Mouse (Mus musculus) spleen, adult 2 months (tissue): Measurements from ENCODE around the gene Ptprm. TPM values are rescaled to one million over a fixed set of nuclear protein-coding genes. Genes with fewer than 3 reads are reported as not detected.

Experiments
- DNase-seq, 2 experiments: peaks; one replicate each; pipeline versions ENCODE4 v3.0.0 to v3.0.0-alpha.2; 2012 to 2021; ENCODE audit warnings: low spot score in 2 of 2, low read depth in 1 of 2
- H3K27ac ChIP-seq: fragments of 200-500 bp; 2 replicates; pipeline ENCODE4 v1.5.1; 2012; ENCODE audit warnings: low read length, inconsistent platforms; ENCODE audit not compliant: insufficient read depth
- H3K27me3 ChIP-seq: fragments of 200-500 bp; 2 replicates; pipeline ENCODE4 v1.6.1; 2012; ENCODE audit warnings: mild to moderate bottlenecking, moderate library complexity, low read length, inconsistent platforms; ENCODE audit not compliant: control insufficient read depth, insufficient read depth
- H3K36me3 ChIP-seq: fragments of 200-500 bp; 2 replicates; pipeline ENCODE4 v1.6.1; 2012; ENCODE audit warnings: mild to moderate bottlenecking, low read length, inconsistent platforms; ENCODE audit not compliant: control insufficient read depth, insufficient read depth
- H3K4me1 ChIP-seq: fragments of 200-500 bp; 2 replicates; pipeline ENCODE4 v1.6.1; 2011; ENCODE audit warnings: inconsistent platforms; ENCODE audit not compliant: control insufficient read depth, insufficient read depth, insufficient read length
- H3K4me3 ChIP-seq: fragments of 200-500 bp; 2 replicates; pipeline ENCODE4 v1.5.1; 2011; ENCODE audit warnings: mild to moderate bottlenecking, inconsistent platforms; ENCODE audit not compliant: insufficient read depth, insufficient read length; ENCODE audit errors: extremely low read depth
- CTCF ChIP-seq: fragments of 200-500 bp; IDR thresholded peaks from 2 replicates; pipeline ENCODE4 v1.5.1; 2011; ENCODE audit warnings: mild to moderate bottlenecking, inconsistent platforms; ENCODE audit not compliant: insufficient read depth, insufficient read length, insufficient replicate concordance; ENCODE audit errors: extremely low read depth
- POLR2A ChIP-seq: fragments of 200-500 bp; IDR thresholded peaks from 2 replicates; pipeline ENCODE4 v1.6.1; 2011; ENCODE audit warnings: low read depth, low read length, inconsistent platforms
- WGBS: fragments of 180-500 bp; shearing (Covaris S2); methylation state at CpG from one replicate; pipeline ENCODE4 v1.1.7; 2018; 5-methylcytosine and 5-hydroxymethylcytosine counted together
- polyA plus RNA-seq: library from polyadenylated mRNA; depleted of rRNA; stranded (reverse); fragments of >200 nt; gene quantifications from 2 replicates; pipeline ENCODE4 v1.2.3, GENCODE M21; 2012

The Ptprm gene
- polyA plus RNA-seq, 1 experiment = 5.0 TPM

GRCm38 (mm10) chr17:66754208-66754865 is 599.9 kb downstream of the Ptprm start:
- no peaks in the 10 kb centered on the region for H3K4me1 ChIP-seq
- H3K4me3 ChIP-seq = no peak overlapping the region
- H3K27ac ChIP-seq = no peak overlapping the region
- WGBS = 89% methylated on average over 9 of the region's 9 CpGs
- no peak for TF ChIP-seq POLR2A
- TF ChIP-seq CTCF = no peak
- no peaks in the 10 kb centered on the region for H3K36me3 ChIP-seq
- DNase-seq = no peak
- no peaks in the 10 kb centered on the region for H3K27me3 ChIP-seq

- no peak for DNase-seq
- Histone ChIP-seq H3K27me3 (no peaks in the 10 kb centered on the region), H3K4me3 (no peak overlapping the region), H3K4me1 (no peaks in the 10 kb centered on the region), H3K36me3 (no peaks in the 10 kb centered on the region), H3K27ac (no peak overlapping the region)
- TF ChIP-seq POLR2A (no peak), CTCF (no peak)
- WGBS = 94% methylated on average over 8 of the region's 8 CpGs
These were observed 602.5 kb downstream of the Ptprm start for GRCm38 (mm10) chr17:66751746-66752145.

- 69% methylated on average over 4 of the region's 4 CpGs for WGBS
These were observed 603.6 kb downstream of the Ptprm start for GRCm38 (mm10) chr17:66750481-66751206.

GRCm38 (mm10) chr17:66749976-66750375 is 604.3 kb downstream of the Ptprm start:
- TF ChIP-seq POLR2A = no peak
- no peak for TF ChIP-seq CTCF
- H3K4me3 ChIP-seq = no peak overlapping the region
- H3K4me1 ChIP-seq = no peaks in the 10 kb centered on the region
- 87% methylated on average over 7 of the region's 7 CpGs for WGBS
- no peak for DNase-seq
- no peaks in the 10 kb centered on the region for H3K27me3 ChIP-seq
- H3K27ac ChIP-seq = no peak overlapping the region
- no peaks in the 10 kb centered on the region for H3K36me3 ChIP-seq

More at GRCm38 (mm10) chr17:66750481-66751206, 603.6 kb downstream of the Ptprm start:
- no peak overlapping the region for H3K27ac ChIP-seq
- H3K4me1 ChIP-seq = no peaks in the 10 kb centered on the region
- no peak overlapping the region for H3K4me3 ChIP-seq
- H3K27me3 ChIP-seq = no peaks in the 10 kb centered on the region
- H3K36me3 ChIP-seq = no peaks in the 10 kb centered on the region
- DNase-seq = no peak
- TF ChIP-seq POLR2A = no peak
- no peak for TF ChIP-seq CTCF

GRCm38 (mm10) chr17:66746506-66746905 is 607.8 kb downstream of the Ptprm start:
- 93% methylated on average over 8 of the region's 8 CpGs for WGBS
- Histone ChIP-seq H3K27me3 (no peaks in the 10 kb centered on the region), H3K36me3 (no peaks in the 10 kb centered on the region), H3K27ac (no peak overlapping the region), H3K4me1 (no peaks in the 10 kb centered on the region), H3K4me3 (no peak overlapping the region)
- TF ChIP-seq CTCF (no peak), POLR2A (no peak)
- DNase-seq = no peak

- H3K36me3 ChIP-seq = no peaks in the 10 kb centered on the region
- no peak for DNase-seq
- no peak overlapping the region for H3K27ac ChIP-seq
- no peak for TF ChIP-seq CTCF
- TF ChIP-seq POLR2A = no peak
- no peak overlapping the region for H3K4me3 ChIP-seq
- H3K27me3 ChIP-seq = no peaks in the 10 kb centered on the region
- no peaks in the 10 kb centered on the region for H3K4me1 ChIP-seq
- 86% methylated on average over 7 of the region's 7 CpGs for WGBS
These were observed 610.9 kb downstream of the Ptprm start for GRCm38 (mm10) chr17:66743321-66743720.
